Mouse (Mus musculus) brain, embryonic 14.5 days (tissue): Measurements from ENCODE around the gene Plp1.

Experiments used
- CTCF ChIP-seq: fragments of 200-500 bp; IDR thresholded peaks from 2 replicates; pipeline ENCODE4 v1.5.1; 2012; ENCODE audit warnings: inconsistent platforms, mild to moderate bottlenecking, moderate library complexity, borderline replicate concordance; ENCODE audit not compliant: insufficient read depth, insufficient read length; ENCODE audit errors: extremely low read depth
- POLR2A ChIP-seq: fragments of 200-500 bp; IDR thresholded peaks from 2 replicates; pipeline ENCODE4 v1.6.1; 2012; ENCODE audit warnings: mild to moderate bottlenecking, inconsistent platforms, borderline replicate concordance; ENCODE audit not compliant: poor library complexity, insufficient read depth, insufficient read length, severe bottlenecking; ENCODE audit errors: extremely low read depth

DNA sequence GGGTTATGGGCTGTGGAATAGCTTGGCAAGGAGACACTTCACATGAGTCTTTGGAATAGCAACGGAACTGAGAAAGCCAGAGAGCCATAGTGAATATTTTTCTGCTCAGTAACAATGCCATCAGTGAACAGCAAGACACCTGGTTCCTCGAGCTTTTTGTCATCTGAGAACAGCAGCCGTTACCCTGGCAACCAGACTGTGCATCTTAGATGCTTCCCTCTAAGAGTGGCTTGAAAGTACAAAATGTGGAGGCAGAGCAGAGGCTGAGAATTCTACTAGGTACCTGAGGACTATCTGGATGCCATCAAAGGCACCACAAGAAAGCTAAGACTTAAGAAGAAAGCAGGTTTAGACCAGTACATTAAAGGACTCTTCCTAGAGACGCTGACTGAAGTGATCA, 2.5 kb downstream of the Plp1 start:
- no peak for TF ChIP-seq CTCF
- no peak for TF ChIP-seq POLR2A
